In genomic region chr10:8089296-8089695, GRCm38 (mm10) we compare ENCODE assay signal across 9 mouse cellular contexts.
DNase-seq lines count a peak whose midpoint lies in the region; ATAC-seq and TF ChIP-seq lines count a peak whose summit lies in the region.
"Had no signal": no experiment of that assay in that cellular context is flagged by ENCODE, and none has a peak within 500 bp of the region (broad histone marks: within the 10 kb centered on the region; RNA-seq: fewer than 3 reads in every experiment).

No protein-coding gene starts in this region.

- DNase-seq in left cerebral cortex, postnatal 4 days, result peak; percentile 38
- no peak for DNase-seq in left cerebral cortex, adult 9 months (ENCODE audit: low spot score in 2 of 2)
- peak; percentile 59 for DNase-seq in forebrain, embryonic 14.5 days (ENCODE audit: low spot score)
- DNase-seq in kidney, postnatal 0 days (ENCODE audit: low spot score), result peak; percentile 35
- DNase-seq in thymus, postnatal 0 days (ENCODE audit: low spot score), result no peak
- DNase-seq in right cerebral cortex, postnatal 25 days, result no peak
- no peak for DNase-seq in cerebellum, adult 9-10 months

- ATAC-seq in forebrain, embryonic 14.5 days, result peak; percentile 46; the same call in 1 of the 2 replicates
- no peak; the same call in 1 of the 2 replicates for ATAC-seq in kidney, postnatal 0 days (replicated peaks; ENCODE audit: low FRiP score, low read depth)
- peak; percentile 65; the same call in 1 of the 2 replicates for ATAC-seq in neural tube, embryonic 12.5 days (ENCODE audit: low FRiP score, low read depth)

- no peaks in the 10 kb centered on the region for H3K36me3 ChIP-seq in forebrain, embryonic 14.5 days (ENCODE audit: control insufficient read depth, insufficient read depth, low read length)
- no peaks in the 10 kb centered on the region for H3K36me3 ChIP-seq in kidney, postnatal 0 days (ENCODE audit: insufficient read depth, low read length)
- no peaks in the 10 kb centered on the region for H3K36me3 ChIP-seq in neural tube, embryonic 12.5 days
- H3K36me3 ChIP-seq: limb, embryonic 12.5 days had no signal

- H3K27me3 ChIP-seq in forebrain, embryonic 14.5 days (replicated peaks; ENCODE audit: control insufficient read depth, insufficient read depth, low read length), result no peaks in the 10 kb centered on the region
- no peaks in the 10 kb centered on the region for H3K27me3 ChIP-seq in kidney, postnatal 0 days (ENCODE audit: insufficient read depth, low read length)
- H3K27me3 ChIP-seq in neural tube, embryonic 12.5 days (replicated peaks), result no peaks in the 10 kb centered on the region
- H3K27me3 ChIP-seq: limb, embryonic 12.5 days had no signal

- intact Hi-C loops in left cerebral cortex, postnatal 4 days (cut with DNase I), result no loop called here

- no peaks in the 10 kb centered on the region for H3K9me3 ChIP-seq in forebrain, embryonic 14.5 days (replicated peaks; ENCODE audit: control insufficient read depth, low read length)
- no peaks in the 10 kb centered on the region for H3K9me3 ChIP-seq in kidney, postnatal 0 days (replicated peaks; ENCODE audit: low read length)
- H3K9me3 ChIP-seq in neural tube, embryonic 12.5 days, result no peaks in the 10 kb centered on the region
- H3K9me3 ChIP-seq: limb, embryonic 12.5 days had no signal

- WGBS in forebrain, embryonic 14.5 days, result 4% methylated on average over 9 of the region's 9 CpGs
- 16% methylated on average over 9 of the region's 9 CpGs for WGBS in kidney, postnatal 0 days
- WGBS in neural tube, embryonic 12.5 days, result 10% methylated on average over 9 of the region's 9 CpGs

- H3K4me1 ChIP-seq in forebrain, embryonic 14.5 days (ENCODE audit: control insufficient read depth, insufficient read depth, low read length), result 0 out of 2 replicates have a peak, but pooled peaks cover 4% of the 10 kb centered on the region
- H3K4me1 ChIP-seq in kidney, postnatal 0 days (replicated peaks; ENCODE audit: insufficient read depth, low read length), result no peaks in the 10 kb centered on the region; the same call in 1 of the 2 replicates
- H3K4me1 ChIP-seq in neural tube, embryonic 12.5 days, result peaks cover 5% of the 10 kb centered on the region; the same call in 1 of the 2 replicates

- H3K4me2 ChIP-seq in forebrain, embryonic 14.5 days (ENCODE audit: low read length), result no peak overlapping the region
- peak overlapping the region; percentile 28; the same call in 1 of the 2 replicates for H3K4me2 ChIP-seq in kidney, postnatal 0 days (ENCODE audit: low read length)
- H3K4me2 ChIP-seq in neural tube, embryonic 12.5 days (replicated peaks), result no peak overlapping the region
- H3K4me2 ChIP-seq: limb, embryonic 12.5 days had no signal

- H3K27ac ChIP-seq in forebrain, embryonic 14.5 days (ENCODE audit: low read depth, low read length), result no peak overlapping the region
- no peak overlapping the region for H3K27ac ChIP-seq in kidney, postnatal 0 days
- no peak overlapping the region for H3K27ac ChIP-seq in neural tube, embryonic 12.5 days
- H3K27ac ChIP-seq: limb, embryonic 12.5 days had no signal

- no peak overlapping the region for H3K9ac ChIP-seq in forebrain, embryonic 14.5 days (ENCODE audit: low read length)
- H3K9ac ChIP-seq in kidney, postnatal 0 days (ENCODE audit: low read depth, low read length), result no peak overlapping the region
- no peak overlapping the region for H3K9ac ChIP-seq in neural tube, embryonic 12.5 days
- H3K9ac ChIP-seq: limb, embryonic 12.5 days had no signal

- no peak for TF ChIP-seq CTCF in kidney, postnatal 0 days (IDR thresholded peaks at IDR 0.05; ENCODE audit: low read depth)

- H3K4me3 ChIP-seq in forebrain, embryonic 14.5 days (ENCODE audit: low read depth, low read length), result no peak overlapping the region
- no peak overlapping the region for H3K4me3 ChIP-seq in kidney, postnatal 0 days (replicated peaks; ENCODE audit: low read depth, low read length)
- H3K4me3 ChIP-seq in neural tube, embryonic 12.5 days, result no peak overlapping the region
- H3K4me3 ChIP-seq: limb, embryonic 12.5 days had no signal

Comparison
In these comparisons a context has a peak if more than half of its experiments do, and no peak if none do; other contexts are left out.
1. DNase-seq: peak in left cerebral cortex, postnatal 4 days (single experiment), forebrain, embryonic 14.5 days (single experiment) and kidney, postnatal 0 days (single experiment); none in left cerebral cortex, adult 9 months (0 of 2), thymus, postnatal 0 days (single experiment), right cerebral cortex, postnatal 25 days (single experiment) and cerebellum, adult 9-10 months (single experiment).